Mouse (Mus musculus) ES-E14 (cell line): ENCODE results near the gene Tapt1.

Experiments used
- HCFC1 ChIP-seq: IDR thresholded peaks from 2 replicates; pipeline ENCODE4 v1.6.1; 2012; ENCODE audit warnings: low read length, inconsistent platforms, borderline replicate concordance; ENCODE audit not compliant: insufficient read depth
- MAFK ChIP-seq: IDR thresholded peaks from 2 replicates; pipeline ENCODE4 v1.6.1; 2014; ENCODE audit warnings: mild to moderate bottlenecking, low read depth, low read length, inconsistent platforms; ENCODE audit not compliant: insufficient read depth
- ZNF384 ChIP-seq: IDR thresholded peaks from 2 replicates; pipeline ENCODE4 v1.6.1; 2012; ENCODE audit warnings: low read depth, low read length, inconsistent platforms

DNA sequence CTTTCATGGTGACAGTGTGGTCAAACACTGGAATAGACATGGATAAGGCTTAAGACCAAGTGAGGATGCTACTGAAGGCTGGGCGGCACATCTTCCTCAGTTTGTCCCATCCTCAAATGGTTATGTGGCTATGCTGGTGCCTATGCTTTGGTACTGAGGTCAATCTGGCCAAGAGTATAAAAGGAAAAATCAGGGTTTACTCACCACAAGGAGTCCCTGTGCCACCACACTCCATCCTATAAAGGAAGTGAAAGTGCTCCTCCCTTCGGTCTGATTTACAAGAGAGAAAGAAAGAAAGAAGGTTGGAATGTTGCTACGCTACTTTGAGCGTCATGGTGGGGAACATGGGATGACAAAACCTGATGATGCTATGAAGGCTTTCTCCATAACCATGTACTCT lies 27.3 kb downstream of the Tapt1 start:
- TF ChIP-seq HCFC1 (no peak), MAFK (no peak), ZNF384 (no peak)
